Mouse (Mus musculus) retina, postnatal 1 day (tissue): Measurements from ENCODE around the gene Eps15l1.

ENCODE experiments used
- DNase-seq: peaks from one replicate; pipeline ENCODE4 v3.0.0-alpha.2; 2012

The Eps15l1 gene

GRCm38 (mm10) chr8:72421362-72422335 is at the start of gene Eps15l1:
Eps15l1 (minus strand) TSS chr8:72421460.
- DNase-seq = peak; percentile 99

- no peak for DNase-seq
These were observed 49.4 kb upstream of the Eps15l1 start for GRCm38 (mm10) chr8:72470684-72471083.

GRCm38 (mm10) chr8:72469984-72470383 is 48.7 kb upstream of the Eps15l1 start:
- no peak for DNase-seq

GRCm38 (mm10) chr8:72469243-72469642 is 48.0 kb upstream of the Eps15l1 start:
- DNase-seq = no peak

DNA sequence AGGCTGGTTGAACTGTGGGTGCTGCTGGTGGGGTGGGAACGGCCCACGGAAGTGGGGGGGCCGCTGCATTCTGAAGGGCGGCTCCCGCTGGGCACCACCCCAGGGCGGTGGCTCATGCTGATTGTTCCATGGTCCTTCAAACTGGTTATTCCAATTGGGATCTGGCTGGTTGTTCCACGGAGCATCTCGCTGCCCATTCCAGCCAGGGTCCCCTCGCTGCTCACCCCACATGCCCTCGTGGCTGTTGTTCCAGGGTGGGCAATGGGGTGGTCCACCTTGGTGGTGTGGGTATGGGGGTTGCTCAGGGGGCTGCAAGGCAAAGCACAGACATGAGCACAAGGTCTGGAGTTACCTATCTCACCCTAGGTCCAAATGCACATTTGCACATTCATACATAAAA is 43.0 kb upstream of the Eps15l1 start:
- DNase-seq = no peak

- no peak for DNase-seq
These were observed 38.7 kb upstream of the Eps15l1 start for GRCm38 (mm10) chr8:72459881-72460533.

DNA sequence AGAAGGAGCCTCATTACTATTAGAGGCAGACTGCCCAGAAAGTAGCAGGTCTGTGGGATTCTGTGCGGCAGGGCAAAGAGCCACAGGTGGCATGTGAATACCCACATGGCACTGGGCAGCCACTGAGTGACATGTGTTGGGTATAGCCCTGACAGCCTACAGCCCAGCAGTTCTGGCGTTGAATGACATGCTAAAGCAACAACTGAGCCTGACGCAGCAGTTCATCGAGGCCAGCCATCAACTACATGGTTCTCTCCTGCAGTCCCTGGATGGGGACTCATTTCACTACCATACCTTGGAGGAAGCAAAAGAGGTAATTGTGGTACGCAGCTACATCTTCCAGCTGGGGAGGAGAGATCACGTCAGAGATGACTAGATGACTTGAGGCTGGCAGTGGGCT is 37.2 kb upstream of the Eps15l1 start:
- DNase-seq = no peak

GRCm38 (mm10) chr8:72457806-72458205 is 36.5 kb upstream of the Eps15l1 start:
- DNase-seq = no peak

GRCm38 (mm10) chr8:72455317-72455716 is 34.1 kb upstream of the Eps15l1 start:
- no peak for DNase-seq

- DNase-seq = no peak
These were observed 32.6 kb upstream of the Eps15l1 start for GRCm38 (mm10) chr8:72453904-72454303.

DNA sequence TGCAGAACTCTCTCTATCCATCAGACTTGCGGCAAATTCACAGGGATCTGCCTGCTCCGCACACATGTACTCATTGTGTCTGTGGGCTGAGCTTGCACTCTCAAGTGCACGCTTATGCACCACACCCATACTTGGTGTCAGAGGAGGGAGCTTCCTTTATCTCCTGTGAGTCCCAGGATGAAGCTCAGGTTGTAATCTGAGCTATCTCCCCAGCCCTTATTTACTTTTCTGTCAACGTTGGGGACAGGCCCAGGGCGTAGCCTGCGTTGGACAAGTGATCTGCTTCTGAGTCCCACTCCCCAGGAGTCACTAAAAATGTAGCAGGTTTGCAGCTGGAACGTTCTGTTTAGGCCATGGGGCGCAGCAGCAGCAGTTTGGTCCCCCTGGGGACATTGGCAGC is 30.3 kb upstream of the Eps15l1 start:
- no peak for DNase-seq

DNA sequence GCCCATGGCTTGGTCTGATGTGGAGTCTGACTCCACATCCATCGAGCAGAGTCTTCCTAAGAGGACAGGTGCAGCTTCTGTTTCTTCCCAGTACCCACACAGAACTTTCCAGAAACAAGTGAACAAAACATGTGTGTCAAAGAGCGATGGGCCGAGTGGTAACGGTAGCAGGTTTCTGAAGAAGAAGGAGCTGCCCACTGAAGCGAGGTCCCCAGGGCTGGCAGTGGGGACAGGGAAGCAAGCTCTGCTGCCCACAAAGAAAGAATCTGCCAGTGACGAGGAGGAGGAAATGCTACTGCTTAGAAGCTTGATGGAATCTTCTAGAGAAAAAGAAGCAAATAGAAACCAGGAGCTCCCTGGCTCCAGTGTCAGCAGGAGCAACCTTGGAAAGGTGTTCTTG is 23.8 kb upstream of the Eps15l1 start:
- no peak for DNase-seq

- DNase-seq = no peak
These were observed 22.7 kb upstream of the Eps15l1 start for GRCm38 (mm10) chr8:72443994-72444350.

DNA sequence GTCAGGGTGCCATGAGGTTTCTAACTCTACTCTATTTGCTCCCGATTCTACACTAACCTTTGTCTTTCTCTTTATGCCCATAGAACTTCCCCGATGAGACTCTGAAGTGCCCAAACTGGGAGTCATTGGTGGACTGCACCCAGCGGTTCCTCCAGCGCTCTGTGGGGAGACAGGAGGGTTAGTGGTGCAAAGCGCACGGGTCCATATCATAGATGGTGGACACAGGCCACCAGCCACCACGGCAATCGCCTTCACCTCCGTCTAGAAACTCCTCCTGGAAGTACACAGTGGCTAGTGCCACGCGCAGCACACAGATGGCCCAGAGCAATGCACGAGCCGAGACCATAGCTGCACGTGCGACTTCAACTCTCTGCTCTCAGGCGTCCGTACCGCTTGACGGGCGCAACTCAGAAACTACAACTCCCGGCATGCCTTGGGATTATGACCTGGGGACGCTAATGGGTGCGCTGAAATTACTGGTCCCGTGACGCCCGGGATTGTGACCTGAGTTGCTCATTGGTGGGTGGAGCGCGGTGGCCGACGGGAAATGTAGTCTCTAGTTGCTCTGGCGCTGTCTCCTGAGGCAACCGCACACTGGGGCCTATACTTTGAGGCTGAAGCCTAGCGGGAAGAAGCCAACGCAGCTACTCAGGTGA is 22.2 kb upstream of the Eps15l1 start, which contains the start of the genes Calr3 and 1700030K09Rik:
TSS of gene Calr3 (minus strand) at position 533 of the 656 bp plus-strand sequence.
TSS of gene 1700030K09Rik (plus strand) at position 543 of the 656 bp plus-strand sequence.
- DNase-seq = peak; percentile 99

GRCm38 (mm10) chr8:72438248-72439015 is 17.2 kb upstream of the Eps15l1 start:
- DNase-seq = no peak

DNA sequence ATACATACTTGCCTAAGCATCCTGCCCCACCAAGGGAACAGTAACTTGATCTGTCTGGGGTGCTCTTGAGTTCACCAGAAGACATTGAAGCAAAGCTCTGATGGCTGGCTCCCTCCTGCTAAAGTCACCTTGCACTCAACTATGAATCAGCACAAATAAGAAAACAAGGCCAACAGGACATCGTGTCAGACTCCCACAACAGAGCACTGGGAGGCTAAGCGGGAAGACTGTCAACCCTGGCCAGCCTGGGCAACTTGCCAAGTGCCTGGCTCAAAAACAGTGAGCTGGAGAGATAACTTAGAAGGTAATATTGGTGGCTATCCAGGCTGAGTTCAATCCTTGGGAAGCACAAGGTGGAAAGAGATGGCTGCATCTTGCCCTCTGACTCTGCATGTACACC is 13.7 kb upstream of the Eps15l1 start:
- peak; percentile 34 for DNase-seq

DNA sequence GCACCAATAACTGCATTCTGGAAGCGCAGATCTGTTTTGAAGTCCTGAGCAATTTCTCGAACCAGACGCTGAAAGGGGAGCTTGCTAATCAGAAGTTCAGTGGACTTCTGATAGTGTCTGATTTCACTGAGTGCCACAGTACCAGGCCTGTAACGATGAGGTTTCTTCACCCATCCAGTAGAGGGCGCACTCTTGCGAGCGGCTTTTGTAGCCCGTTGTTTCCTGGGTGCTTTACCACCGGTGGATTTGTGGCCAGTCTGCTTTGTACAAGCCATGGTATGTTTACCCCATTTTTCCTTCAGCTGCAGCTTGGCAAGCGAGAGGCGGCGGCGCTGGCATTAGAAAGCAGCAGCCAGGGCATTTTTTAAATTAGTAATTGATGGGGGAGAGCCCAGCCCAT is 8.4 kb upstream of the Eps15l1 start:
- peak; percentile 20 for DNase-seq

DNA sequence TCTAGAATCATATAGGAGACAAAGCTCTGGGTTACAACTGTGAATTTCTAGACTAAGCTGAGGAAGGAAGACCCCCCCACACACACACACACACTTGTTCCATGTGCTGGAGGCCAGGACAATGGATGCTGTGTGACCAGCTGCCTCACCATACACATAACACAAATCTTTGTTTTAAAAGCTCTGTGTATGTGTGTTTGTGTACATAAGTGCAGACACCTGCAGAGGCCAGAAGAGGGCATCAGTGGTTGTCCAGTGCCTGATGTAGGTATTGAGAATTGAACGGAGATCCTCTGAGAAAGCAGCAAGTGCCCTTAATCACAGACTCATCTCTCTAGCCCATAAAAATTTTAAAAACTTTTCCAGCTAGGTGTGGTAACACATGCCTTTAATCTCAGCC is 1.7 kb upstream of the Eps15l1 start:
- DNase-seq = peak; percentile 34

GRCm38 (mm10) chr8:72420571-72421361 is 494 bp downstream of the Eps15l1 start:
- peak; percentile 48 for DNase-seq

DNA sequence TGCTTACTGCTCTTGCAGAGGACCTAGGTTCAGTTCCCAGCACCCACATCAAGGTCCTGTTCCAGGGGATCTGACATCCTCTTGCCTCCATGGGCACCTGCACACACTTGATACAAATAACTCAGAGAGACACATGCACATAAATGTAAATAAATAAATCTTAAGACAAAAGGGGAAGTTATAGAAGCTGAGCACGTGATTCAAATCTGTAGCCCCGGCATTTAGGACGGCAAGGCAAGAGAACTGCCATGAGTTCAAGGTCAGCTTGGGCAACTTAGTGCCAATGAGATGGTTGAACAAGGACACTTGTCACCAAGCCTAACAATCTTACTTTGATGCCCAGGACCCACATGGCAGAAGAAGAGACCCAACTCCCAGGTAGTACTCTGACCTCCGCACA is 3.2 kb downstream of the Eps15l1 start:
- no peak for DNase-seq

GRCm38 (mm10) chr8:72415252-72415651 is 6.0 kb downstream of the Eps15l1 start:
- no peak for DNase-seq

DNA sequence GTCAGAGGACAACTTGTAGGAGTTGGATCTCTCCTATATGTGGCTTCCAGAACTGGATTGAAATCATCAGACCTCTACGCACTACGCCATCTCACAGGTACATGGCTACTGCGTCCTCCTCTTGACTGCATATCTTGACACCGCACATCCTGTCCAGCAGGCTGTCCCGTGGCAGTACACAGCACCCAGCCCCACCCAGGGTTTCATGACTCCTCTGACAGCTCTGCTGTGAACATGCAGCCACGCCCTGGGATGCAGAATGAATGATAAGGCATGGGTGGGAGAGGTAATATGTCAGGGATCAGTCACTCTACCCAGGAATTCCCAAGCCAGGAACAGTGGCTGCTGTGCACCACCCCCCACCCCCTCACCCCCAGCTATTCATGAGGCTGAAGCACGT is 7.4 kb downstream of the Eps15l1 start:
- DNase-seq = no peak
